Mouse (Mus musculus) left cerebral cortex, adult 2 months (tissue): ENCODE measurements around the gene Runx1. TPM values are rescaled to one million over a fixed set of nuclear protein-coding genes. Genes with fewer than 3 reads are reported as not detected.
A peak's percentile ranks its signal among the peaks of the same experiment; 100 is the strongest.

Experiments
- DNase-seq, 2 experiments: peaks; one replicate each; pipeline ENCODE4 v3.0.0; 2021 to 2022; ENCODE audit warnings: low spot score in 2 of 2, mixed read lengths in 1 of 2; ENCODE audit errors: extremely low spot score in 1 of 2
- H3K27ac ChIP-seq: fragments of 200-600 bp; 2 replicates; pipeline ENCODE4 v1.8.1; 2022
- H3K4me3 ChIP-seq: fragments of 200-600 bp; 2 replicates; pipeline ENCODE4 v1.8.1; 2022
- CTCF ChIP-seq: fragments of 200-600 bp; IDR thresholded peaks from 2 replicates; pipeline ENCODE4 v1.8.1; 2022; ENCODE audit warnings: antibody characterized with exemption, mild to moderate bottlenecking, moderate library complexity
- intact Hi-C: fragments of 180-260 bp; cut with DNase I; formaldehyde crosslinking; loops from one replicate; pipeline ENCODE4 v1.15.1; 2025
- total RNA-seq, 2 experiments: library from RNA; stranded (reverse); gene quantifications; 2 replicates each; pipeline ENCODE4 v1.2.3; 2021

The Runx1 gene
- total RNA-seq, 2 experiments from 2014 or later: 1.3 to 1.7 TPM

DNA sequence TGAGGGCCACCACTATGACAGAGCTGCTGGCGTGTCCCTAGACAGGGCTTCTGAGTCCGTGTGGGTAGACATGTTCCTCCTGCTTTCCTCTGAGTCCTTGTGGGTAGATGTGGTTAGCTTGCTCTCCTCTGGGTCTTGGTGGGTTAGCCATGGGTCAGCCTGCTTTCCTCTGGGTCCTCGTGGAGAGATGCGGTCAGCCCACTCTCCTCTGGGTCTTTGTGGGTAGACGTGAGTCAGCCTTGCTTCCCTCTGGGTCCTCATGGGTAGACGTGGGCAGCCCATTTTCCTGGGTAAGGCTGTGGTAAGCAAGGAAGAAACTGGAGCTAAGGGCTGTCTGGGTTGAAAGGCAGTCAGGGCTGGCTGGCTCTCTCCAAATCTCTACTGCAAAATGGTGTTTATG lies 26.3 kb upstream of the Runx1 start:
- H3K4me3 ChIP-seq: no peak overlapping the region
- DNase-seq: no peak
- no peak overlapping the region for H3K27ac ChIP-seq
- TF ChIP-seq CTCF: no peak
- intact Hi-C loops: loop anchor here (2.0 kb wide), 1 partner anchor 41 kb away; no protein-coding TSS in a partner anchor

DNA sequence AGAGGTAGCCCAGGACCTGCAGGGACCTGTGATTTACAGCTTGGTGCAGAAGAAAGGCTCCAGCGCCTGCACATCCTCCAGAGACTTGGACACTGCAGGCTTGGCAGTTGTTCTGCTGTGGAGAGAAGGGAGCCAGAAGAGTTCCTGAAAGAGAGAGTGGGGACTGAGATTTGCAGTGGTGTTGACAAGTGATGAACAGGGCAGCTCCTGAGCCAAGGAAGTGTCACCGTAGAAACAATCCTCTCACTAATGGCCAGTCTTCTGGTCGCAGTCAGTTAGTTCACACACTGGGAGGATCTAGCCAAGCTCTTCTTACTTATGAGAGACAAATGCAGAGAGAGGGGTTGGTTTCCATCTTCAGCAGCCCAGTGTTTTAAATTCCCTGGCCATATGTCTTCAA lies 24.5 kb upstream of the Runx1 start:
- no peak for TF ChIP-seq CTCF
- intact Hi-C loops: no loop called here
- no peak for DNase-seq

DNA sequence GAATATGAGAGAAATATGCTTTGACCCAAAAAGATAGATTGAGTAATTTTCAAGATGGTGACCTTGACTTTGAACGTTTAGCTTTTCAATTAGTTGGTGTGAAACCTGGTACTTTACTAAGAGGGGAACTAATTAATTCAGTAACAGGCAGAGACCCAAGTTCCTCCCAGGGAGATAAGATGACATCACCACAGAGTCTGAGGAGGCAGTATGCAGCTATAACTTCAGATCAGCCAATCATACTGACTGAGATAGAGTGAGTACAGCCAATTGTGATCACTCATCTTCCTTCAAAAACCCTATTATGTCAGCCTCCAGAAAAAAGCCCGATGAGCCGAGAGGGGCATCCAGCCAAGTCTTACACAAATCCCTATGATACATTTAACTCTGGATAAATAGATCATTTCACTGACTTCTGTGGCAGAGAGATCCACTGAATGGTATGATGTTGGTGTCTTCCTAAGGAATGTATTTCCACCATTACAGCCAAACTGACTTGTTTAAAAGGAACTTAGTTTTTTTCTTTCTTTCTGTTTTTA lies 21.9 kb upstream of the Runx1 start:
- intact Hi-C loops: no loop called here
- DNase-seq: no peak
- H3K4me3 ChIP-seq: no peak overlapping the region
- H3K27ac ChIP-seq: no peak overlapping the region
- TF ChIP-seq CTCF: no peak

More for the DNA sequence above, 24.5 kb upstream of the Runx1 start:
- Histone ChIP-seq H3K27ac (no peak overlapping the region), H3K4me3 (no peak overlapping the region)

DNA sequence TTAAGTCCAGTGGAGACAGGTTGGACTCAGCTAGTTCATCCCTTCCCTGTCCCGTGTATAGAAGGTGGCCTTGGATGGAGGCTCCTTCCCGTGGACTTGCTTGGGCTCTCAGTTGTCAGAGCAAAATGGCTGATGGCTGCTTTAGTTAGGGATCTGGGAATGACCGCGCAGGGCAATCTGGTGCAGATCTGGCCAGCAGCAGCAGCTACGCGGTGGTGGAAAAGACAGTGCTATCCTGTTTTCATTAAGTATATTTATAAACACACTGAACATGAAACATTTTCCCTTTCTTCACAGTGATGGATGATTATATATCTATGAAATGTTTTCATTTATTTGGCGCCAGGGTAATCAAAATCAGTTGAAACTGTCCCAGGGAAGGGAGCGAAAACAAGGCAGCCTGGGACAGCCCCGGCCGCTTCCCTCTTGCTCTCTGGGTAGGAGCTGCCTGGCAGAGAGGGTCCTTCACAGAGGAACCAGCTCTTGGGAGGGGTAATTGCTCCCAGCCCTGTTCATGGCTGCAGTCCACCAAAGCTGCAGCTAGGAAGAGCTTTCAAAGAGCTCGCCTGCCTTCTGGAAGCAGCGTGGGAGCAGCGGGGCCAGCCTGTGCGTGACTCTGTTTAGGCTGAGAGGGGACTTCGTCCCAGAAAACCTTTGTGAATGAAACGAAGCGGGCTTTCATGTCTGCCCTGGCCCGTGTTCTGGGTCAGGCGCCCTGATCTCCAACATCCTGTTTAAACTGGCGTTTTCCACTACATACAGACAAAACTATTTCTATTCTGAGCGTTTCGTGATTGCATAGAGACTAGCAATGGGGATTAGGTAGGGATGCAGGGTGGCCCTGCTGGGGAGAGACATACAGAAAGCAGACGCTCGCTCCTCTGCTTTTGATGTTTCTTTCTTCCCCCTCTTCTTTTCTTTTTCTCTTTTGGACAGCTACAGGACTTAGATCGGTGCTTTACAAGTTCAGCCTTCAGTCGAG lies 19.6 kb upstream of the Runx1 start:
- DNase-seq: no peak
- no peak overlapping the region for H3K4me3 ChIP-seq
- no peak overlapping the region for H3K27ac ChIP-seq
- no peak; the same call in 1 of the 2 replicates for TF ChIP-seq CTCF
- intact Hi-C loops: no loop called here

DNA sequence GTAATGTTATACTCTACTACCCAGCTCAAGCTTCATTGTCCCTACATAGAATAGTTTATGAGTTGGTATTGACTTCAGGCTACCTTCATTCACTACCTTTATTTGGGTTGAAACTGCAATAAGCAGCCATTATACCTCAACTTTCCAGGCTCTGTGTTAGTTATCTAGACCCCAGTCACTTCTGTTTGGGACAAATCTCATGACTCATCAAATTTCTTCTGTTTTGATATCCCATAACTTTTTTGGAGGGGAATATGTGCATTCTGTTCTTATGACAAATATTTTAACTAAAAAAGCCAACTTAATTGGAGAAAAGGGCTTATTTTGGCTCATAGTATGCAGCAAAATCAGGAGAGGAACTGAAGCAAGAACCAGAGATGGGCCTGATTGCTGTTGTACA lies 12.8 kb upstream of the Runx1 start:
- H3K27ac ChIP-seq: no peak overlapping the region
- intact Hi-C loops: no loop called here
- H3K4me3 ChIP-seq: no peak overlapping the region
- TF ChIP-seq CTCF: no peak
- DNase-seq: no peak

DNA sequence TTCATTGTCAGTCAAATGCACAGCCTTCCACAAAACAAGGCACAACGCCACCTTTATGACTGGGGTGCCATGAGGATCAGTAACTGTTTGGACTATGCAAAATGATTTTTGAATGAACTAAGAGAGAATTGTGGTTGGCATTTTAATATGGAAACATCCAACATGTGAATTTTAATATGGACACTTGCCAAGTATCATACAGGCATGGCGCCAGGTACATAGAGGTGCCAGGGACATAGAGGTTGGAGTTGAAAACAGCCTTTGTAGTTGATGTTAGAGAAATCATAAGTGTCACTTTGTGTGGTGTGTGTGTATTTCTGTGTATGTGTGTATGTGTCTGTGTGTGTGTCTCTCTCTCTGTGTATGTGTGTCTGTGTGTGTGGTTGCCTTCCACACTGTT lies 5.4 kb upstream of the Runx1 start:
- TF ChIP-seq CTCF: no peak
- H3K27ac ChIP-seq: no peak overlapping the region
- no peak for DNase-seq
- intact Hi-C loops: no loop called here
- no peak overlapping the region for H3K4me3 ChIP-seq

DNA sequence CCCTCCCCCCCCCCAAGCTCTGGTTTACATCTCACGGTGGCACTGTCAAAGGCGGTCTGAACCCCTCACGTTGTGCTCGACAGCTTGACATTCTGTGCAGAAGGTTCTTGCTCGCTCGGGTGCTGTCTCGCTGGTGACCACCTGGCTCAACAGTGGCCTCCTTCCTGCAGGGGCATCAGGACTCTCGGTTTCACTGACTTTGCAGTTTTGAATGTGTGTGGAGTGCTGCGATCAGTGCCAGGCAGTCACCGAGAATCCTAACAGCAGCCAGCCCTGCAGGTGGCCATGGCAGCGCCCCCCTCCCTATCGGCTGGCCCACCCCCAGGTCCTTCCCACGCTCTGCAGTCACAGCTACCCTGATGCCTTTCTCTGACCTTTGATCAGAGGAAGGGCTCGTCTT lies 4.5 kb upstream of the Runx1 start:
- no peak for DNase-seq
- intact Hi-C loops: no loop called here
- no peak for TF ChIP-seq CTCF

DNA sequence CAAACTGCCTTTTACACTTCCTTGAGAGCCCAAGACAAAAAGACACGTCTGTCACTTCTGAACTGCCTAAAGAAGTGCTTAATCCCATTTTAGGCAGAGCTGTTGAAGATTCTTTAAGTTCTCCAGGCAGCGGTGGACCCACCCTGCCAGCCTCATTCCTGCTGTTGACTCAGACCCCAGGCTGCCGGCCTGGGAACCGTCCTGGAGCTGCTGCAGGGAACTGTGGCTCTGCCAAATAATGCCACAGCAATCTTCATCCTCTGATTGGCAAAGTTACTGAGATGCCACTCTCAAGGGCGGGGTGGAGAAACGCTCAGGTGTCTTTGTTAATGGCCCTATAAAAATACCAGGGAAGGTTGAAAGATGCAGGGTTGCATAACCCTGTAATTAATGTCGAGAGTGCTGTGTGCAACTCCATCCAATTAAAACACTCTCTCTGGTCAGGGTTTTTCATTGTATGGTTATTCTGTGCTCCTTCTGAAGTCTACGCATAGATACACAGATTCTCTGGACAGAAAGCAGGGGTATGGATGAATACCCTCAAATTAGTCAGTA lies 2.4 kb upstream of the Runx1 start:
- H3K4me3 ChIP-seq: no peak overlapping the region
- DNase-seq: no peak
- TF ChIP-seq CTCF: no peak
- intact Hi-C loops: no loop called here
- H3K27ac ChIP-seq: no peak overlapping the region

More for the DNA sequence above, 4.5 kb upstream of the Runx1 start:
- no peak overlapping the region for H3K27ac ChIP-seq
- no peak overlapping the region for H3K4me3 ChIP-seq

DNA sequence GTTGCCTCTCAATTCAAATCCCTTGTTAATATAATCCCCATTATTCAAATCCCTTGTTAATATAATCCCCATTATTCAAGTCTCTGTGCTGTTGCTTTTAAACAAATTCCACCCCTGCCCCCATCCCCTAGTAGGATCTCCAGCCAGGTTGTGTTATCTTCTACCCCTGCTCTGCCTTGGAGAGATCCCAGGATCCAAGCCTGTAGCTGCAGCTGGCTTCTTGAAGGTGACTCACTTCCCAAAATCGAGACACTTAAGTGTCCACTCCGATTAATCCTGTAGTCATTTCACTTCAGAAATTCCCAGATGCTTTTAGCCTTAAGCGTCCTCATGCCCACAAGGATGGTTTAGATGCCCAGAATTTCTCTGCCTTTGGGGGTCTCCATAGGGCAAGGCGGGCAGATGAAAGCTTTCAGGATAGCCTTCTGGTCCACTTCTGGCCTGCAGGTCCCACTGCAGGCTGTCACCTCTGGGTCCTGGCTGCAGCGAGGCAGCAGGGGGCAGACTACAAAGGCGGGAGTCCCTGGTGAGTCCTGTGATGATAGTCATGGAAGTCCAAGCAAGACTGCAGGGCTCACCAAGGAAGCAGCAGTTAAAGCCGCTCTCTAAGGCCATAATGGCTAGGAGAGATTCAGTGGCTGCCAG lies 1.8 kb upstream of the Runx1 start:
- peak; percentile 28 for TF ChIP-seq CTCF
- no peak for DNase-seq
- Histone ChIP-seq H3K4me3 (no peak overlapping the region), H3K27ac (no peak overlapping the region)
- intact Hi-C loops: no loop called here

DNA sequence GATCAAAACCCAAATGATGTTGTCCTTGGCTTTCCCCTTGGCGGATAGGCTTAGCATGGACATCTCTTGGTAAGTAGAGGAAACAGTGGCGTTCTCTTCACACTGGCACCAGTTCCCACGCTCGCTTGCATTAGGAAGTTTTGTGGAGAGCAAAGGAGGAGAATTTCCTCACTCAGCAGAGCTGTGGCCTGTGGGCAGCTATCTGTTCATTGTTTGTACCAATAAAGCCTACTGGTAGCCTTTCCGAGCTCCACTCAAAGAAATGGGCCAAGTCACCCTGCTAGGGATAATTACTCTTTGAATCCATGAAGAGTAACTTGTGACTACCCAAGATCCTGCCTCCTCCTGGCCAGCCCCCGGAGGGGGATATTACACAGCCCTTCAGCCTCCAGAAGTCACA lies 734 bp upstream of the Runx1 start:
- no peak for DNase-seq
- intact Hi-C loops: no loop called here
- H3K27ac ChIP-seq: no peak overlapping the region
- no peak for TF ChIP-seq CTCF
- H3K4me3 ChIP-seq: no peak overlapping the region

DNA sequence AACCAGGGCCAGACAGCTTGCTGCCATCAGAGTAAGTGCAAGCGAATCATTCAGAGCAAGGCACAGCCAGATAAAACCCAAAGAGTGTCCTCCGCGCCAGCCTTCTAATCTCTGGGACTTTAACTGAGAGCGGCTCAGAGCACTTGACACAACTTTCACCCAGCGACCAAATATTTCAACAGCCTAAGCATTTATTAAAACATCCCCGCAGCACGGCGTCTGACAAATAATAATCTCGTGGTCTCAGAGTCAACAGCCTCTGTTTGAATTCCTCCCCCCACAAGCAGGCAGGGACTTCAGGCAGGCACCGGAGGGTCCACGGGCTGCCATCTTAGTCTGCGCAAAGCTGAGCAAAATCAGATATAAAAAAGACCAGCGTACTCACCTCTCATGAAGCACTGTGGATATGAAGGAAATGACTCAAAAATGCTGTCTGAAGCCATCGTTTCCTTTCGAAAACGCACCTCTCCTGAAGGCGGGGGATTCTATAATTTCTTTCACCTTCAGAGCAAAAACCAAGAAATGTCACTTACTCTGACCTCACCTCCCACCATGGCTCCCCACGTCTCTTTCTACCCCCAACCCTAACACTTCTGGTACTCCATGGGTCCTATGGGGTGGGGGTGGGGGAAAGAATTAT lies 625 bp downstream of the Runx1 start:
- intact Hi-C loops: no loop called here
- TF ChIP-seq CTCF: no peak
- DNase-seq: no peak
- Histone ChIP-seq H3K4me3 (no peak overlapping the region), H3K27ac (no peak overlapping the region)
